Mouse (Mus musculus) embryo, embryonic 11.5 days (tissue): ENCODE measurements around the gene Hecw2.

Experiments used
- DNase-seq: peaks from one replicate; pipeline ENCODE4 v3.0.0-alpha.2; 2012; ENCODE audit warnings: low read depth, low spot score

Gene Hecw2

DNA sequence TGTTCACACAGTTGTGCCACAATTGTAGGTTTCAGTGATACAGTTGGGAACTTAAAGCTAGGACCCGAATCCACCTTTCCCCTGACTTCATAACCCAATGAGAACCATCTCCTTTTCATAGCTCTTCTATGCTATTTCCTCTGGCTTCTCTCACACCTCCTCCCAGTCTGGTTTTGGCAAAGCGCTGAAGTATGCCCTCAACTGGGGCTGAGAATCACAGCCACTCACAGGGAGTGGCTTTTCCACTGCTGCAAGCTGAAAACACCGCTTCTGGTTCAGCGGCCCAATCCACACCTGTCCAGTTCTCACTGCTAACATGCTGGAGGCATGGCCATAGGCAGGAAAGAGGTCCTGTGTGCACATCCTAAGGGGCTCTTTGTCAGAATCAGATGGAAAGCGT lies 300.7 kb downstream of the Hecw2 start:
- DNase-seq: no peak

DNA sequence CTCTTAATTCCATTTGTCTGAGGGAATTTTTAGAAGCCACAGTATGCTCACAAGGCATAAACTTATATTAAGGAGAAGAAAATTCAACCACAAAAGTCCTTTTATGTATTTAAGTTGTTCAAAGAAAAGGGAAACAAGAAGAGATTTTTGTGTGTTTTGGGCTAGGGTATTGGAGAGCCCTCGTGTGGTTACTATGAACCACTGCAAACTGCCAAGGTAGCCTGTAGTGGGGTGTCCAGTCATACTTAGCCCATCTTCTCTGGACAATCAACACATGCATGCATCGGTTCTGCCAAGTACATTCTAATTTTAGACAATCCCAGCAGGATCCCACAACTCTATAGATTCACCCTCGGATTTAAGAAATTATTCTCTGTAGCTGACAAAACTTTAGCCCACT lies 304.6 kb downstream of the Hecw2 start:
- DNase-seq: no peak

DNA sequence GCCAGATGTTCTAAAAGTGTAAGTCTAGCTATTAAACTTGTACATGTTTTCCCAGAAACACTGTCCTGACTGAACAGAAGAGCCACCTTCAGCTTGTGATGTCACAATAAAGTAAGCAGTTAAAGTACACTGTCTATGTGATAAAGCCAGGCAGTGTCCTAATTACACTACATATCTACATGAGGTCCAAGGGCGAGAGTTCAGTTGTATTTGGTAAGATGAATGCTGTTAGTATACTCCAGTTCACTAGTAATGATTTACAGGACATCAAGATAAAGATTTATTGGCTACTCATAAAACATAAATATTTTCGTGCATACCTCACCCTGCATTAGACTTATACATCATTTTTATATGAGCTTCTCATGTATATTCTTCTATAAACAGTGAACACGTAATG lies 305.2 kb downstream of the Hecw2 start:
- no peak for DNase-seq

DNA sequence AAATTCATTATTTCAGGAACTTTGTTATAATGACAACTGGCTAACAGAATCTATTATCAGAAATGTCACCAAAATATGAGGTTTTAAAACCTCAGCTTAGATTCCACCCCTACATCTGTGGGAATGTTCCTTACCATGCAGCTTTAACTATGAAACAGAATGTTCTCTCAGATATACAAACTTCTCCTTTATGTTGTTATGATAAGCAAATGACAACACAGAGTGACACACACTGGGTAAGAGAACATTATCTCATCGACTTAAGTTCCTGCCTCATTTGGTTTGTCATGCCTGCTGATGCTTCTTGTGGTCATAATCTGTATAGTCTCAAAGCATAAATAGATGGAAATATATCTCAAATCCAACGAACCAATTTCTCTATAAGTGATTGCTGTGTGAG lies 312.5 kb downstream of the Hecw2 start:
- DNase-seq: no peak

DNA sequence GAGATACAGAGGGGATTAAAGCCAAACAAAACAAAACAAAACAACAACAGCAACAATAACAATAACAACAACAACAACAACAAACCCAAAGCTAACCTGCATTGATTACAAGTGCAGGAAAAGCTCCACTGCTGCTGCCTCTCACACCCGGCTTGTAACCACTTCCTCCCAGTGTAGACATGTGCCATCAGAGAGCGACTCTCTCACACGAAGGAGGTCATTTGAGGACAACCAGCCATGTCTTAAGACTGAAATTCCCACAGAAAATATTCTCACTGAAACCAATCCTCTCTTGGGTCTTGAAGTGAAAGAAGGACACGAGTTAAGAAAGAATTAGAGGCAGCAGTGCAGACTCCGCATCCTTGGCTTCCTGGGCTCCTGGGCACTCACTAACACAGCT lies 319.0 kb downstream of the Hecw2 start:
- DNase-seq: no peak

DNA sequence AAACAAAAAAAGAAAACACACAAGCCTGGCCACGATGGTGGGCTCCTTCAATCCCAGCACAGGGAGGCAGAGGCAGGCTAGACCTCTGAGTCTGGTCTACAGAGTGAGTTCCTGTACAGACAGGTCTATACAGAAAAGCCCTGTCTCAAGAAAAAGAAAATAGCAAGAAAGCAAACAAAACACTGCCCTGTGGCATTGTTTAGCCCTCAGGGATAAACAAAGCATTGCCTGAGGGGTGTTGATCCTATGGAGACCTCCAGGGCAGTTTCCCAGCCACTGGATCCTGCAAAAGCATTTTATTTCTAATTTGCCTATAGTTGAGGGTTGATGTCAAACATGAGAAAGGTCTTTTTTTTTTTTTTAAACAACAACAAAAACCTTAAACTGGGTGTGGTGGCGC lies 327.7 kb downstream of the Hecw2 start:
- DNase-seq: no peak

DNA sequence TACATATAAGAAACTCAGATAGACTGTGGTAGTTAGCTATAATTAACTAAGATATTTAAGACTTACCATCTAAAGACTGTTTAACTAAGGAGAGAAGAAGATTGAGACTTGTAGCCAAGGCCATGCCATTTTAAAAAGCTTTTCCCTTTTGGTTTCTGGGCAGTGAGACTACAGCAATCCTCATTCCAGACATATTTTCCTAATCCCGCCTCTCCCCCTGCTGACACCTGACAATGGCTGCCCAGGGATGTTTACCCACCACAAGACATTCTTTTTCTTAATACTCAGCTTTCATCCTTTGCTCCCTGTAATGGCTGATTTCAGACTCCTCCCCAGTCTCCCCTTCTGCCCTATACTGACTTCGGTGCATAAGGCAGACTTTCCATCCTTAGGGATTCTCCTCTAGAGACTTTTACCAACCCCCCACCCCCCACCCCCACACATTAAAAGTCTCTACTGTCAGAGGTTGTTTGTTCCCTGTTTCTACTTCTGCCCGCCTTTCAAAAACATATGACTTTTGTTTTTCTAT lies 328.5 kb downstream of the Hecw2 start:
- DNase-seq: no peak

DNA sequence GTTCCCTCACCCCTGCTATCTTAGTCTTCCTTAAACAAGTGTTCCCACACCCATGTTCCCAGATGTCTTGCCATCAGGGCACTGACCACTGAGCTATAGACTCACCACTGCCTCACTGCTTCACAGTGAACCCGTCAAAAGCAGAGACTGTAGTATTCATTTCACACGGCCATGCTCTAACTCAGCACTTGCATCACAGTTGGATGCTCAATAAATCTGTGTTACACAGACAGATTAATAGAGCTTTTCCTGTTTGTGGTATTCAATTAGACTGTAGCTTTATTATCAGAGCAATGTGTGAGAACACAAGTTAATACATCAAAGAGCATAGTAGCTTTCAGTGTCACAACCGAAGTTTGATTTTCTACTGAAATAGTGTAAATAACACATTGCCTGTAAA lies 330.9 kb downstream of the Hecw2 start:
- no peak for DNase-seq

DNA sequence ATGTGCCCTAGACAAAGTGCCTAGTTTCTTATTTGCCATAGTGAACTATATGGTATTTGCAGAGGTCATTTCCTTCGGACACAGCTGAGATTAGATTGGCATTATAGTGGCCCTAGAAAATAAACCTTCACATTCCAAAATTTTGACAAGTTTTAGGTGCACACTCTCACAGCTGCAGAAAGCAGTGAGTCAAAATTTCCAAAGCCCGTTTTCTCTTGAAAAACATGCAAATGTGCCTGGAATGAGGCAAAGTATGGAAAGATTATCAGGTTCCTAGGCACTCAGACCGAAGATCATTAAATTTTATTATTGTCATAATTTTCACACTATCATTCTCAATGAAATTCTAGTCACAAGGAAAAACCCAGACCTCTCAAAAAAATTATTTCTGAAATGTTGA lies 334.4 kb downstream of the Hecw2 start:
- DNase-seq: no peak

DNA sequence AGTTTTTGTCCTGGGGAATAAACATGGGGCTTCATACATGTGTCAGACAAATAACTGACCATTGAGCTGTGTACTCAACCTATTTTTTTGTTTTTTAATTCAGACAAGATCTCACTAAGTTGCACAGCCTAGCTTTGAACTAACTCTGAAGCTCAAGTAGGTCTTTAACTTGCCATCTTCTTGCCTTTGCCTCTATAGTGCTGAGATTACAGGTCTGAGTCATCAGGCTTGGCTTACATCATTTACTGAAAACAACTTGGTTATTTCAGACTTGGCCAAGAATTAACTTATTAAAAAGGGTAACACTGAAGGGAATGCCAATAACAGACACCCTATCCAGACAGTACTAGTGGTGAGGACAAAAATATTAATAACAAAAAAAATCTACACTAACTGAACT lies 335.8 kb downstream of the Hecw2 start:
- DNase-seq: no peak

DNA sequence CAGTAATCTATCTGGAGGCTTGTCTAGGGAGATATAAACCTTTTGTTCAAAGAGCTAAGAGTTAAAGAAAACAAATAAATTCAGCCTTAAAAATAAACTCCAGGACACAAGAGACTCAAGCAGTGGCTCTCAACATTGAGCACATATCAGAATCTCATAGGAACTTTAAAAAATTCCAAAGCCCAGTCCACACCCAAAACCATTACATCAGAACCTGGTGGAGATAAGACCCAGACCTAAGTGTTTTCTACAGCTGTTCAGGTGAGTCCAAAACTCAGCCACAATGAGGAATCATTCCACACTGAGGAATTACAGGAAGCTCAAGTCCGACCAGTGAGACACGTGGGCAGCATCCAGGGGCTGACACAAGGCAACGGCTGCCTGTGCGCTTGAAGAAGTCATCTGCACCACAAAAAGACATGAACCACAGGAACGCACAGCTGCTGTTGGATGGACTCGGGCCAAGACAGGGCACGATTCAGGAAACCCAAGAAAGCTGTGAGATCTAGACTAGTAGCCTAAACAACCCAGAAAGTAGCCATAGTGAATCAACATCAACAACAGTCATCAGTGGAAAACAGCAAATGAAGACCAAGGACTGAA lies 338.4 kb downstream of the Hecw2 start:
- DNase-seq: no peak

DNA sequence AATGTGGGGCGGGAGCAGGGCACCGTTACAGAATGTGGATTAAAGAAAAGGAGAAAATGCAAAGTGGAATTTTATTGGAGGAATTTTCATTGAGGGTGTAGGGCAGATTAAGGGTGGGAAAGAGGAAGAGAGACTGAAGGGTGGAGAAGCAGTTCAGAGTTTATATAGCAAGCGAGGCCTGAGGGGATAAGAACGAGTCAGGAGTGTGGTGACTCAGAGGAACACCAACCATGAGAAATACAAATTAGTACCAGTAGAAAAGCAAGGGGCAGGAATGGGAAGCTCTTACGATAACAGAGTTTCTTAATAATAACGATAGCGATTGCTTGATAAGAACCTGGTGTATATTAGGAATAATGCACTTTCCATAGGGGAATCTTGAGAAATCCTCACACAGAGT lies 339.2 kb downstream of the Hecw2 start:
- DNase-seq: no peak

DNA sequence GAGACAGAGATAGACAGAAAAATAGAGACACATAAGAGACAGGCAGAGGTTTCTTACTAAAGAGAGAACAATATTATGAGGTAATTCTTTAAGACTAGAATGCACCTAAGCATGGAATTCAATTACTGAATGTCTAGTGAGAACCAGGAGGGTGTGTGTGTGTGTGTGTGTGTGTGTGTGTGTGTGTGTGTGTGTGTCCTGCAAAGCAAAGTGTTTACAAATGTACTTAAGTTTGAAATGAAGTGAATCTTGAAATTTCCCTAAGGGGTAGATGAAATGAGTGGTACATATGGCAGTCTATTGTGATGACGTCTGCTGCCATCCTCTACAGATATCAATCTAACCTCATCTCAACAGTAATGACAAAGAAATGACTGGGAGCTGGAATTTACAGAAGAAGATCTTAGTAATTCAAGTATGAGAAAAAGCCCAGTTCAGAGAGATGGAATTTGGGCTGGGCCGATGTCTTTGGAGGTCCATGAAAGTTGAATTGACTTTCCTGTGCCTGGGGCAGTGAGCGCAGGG lies 342.8 kb downstream of the Hecw2 start:
- DNase-seq: no peak

DNA sequence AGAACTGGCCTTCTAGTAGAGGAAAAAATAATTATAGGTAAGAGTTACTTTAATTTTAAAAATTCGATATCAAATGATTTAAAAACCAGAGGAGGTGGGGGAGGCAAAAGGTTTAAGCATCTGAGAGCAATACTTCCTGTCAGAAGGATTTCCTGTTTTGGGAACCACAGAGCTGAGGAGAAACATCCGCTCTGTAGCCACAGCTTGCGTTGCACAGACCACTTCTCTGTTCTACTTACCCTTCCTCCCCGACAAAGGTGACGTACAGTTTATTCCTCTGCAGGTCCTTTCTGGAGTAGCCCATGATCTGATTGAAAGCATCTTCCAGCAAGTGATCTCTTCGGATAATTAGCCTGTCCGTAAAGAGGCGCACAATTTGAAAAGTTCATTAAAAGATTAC lies 343.6 kb downstream of the Hecw2 start:
- DNase-seq: no peak

DNA sequence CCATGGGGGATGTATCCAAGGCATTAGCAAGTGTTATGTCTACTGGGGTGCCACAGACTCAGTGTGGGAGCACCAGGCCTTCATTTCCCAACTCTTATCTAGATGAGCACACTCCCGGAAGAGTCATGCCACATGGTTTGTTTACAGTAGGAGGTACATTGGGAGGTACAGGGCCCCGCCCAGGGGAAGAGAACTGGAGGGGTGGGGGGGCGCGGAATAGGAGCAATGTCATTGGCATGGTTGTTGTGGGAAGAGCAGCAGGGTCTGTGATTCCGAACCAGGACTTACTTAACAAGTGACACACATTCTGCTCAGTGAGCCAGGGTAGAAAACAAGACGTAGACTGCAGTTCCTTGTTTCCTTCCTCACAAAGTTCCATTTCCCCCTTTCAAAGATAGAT lies 344.1 kb downstream of the Hecw2 start:
- DNase-seq: no peak

DNA sequence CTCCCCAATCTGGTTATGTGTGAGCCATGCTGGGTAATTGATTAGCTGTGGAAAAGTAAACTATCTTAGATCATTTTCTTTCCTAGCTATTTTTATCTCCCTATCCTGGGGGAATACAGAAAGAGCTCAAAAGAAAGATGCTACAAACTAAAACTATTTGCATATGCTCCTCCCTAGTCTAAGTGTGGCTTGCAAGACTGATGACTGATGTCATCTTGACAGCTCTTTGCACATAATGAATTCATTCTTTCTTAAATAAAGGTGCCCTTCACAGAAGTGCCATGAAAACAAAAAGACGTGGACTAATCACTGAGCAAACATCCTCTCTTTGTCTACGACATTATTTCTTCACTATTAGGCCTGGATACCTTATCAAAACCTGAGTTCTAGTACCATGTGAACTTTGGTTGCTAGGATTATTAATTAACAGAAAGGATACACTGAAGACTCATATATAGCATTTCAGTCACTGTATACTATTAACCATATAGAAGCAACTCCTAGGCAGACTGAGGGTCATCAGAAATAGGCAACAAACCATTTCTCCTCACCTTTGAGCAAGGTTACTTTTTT lies 348.2 kb downstream of the Hecw2 start:
- DNase-seq: no peak

DNA sequence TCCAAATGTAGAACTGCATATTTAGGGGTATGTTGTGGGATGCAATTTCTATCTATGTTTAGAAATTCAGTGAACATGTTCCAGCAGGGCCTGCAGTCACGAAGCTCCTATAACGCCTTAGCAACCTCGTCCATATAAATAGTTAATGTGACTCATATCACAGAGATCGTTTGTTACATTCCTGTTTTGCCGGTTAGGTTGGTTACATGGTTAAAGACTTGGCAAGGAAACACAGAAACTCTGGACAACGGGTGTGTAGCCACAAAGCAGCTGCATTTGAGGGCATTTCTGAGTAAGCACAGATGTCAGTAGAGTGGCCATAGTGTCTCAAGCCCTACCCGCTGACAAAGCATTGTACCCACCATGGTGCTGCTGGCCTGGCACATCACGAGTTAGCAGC lies 349.1 kb downstream of the Hecw2 start:
- no peak for DNase-seq

DNA sequence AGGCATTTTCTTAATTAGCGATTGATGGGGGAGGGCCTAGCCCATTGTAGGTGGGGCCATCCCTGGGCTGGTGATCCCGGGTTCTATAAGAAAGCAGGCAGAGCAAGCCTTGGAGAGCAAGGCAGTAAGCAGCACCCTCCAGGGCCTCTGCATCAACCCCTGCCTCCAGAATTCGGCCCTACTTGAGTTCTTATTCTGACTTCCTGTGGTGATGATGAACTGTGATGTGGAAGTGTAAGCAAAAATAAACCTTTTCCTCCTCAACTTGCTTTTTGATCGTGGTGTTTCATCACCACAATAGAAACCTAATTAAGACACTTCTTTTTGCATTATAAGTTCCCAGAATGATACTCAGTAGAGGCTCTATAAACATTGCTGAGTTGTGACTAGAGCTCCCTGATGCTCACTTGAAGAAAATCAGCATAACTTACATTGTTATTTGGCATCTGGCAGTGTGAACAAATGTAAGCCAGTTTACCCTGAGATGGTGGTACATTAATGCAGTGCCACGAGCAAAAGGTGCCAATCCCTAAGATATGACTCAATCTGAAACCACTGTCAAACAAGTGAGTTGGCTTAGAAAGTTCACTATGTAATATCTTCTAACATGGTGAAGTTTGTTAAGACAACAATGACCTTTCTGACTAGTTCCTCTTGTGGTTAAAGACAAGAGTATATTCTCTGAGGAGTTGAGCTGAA lies 349.9 kb downstream of the Hecw2 start:
- DNase-seq: no peak

DNA sequence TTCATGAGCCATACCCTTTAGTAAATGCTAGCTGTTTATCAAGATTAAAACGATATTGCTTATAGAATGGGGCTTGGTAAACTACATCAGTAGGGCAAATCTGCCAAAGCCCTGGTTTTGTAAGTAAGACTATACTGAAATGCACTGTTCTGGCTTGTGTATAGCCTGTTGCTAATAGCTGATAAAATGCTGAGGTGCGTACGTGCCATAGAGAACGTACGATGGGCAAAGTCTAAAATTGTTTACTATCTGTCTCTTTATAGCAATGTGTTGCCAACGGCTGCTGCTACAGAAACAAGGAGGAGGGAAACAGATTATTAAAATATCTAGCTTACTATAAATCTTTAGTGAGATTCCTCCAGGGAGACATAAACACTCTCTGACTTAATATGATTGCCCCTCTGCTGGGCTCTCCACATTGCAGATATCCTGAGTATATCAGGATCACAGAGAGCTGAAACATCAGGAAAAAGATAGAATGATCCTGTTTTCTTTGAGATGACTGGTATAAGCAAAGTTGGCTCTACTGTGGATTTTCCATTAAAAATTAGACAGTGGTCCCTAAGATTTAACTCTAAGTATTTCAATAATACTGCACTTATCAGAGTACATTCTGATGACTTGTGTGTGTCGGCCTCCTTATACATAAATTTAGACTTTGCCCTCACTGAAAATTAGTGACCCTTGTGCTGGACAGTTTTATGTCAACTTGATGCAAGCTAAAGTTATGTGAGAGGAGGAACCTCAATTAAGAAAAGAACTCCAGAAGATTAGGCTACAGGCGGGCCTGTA lies 350.6 kb downstream of the Hecw2 start:
- DNase-seq: no peak

DNA sequence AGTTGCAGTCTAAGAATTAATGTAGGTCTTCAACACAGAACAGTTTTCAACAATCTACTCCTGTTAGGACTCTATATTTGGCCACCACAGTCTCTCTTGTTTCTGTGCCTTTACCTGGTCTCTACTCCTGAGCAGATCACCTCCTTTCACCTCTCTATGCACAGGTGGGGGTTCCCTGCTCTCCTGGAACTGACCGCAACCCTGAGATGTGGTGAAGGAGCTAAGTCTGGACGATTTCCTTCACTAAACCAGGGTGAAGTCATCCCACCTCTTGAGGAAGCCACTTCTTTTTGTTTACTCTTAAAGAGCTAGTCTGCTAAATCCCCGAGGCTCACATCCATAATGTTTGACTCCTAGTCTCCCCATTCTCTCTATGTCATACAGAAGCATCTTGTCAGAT lies 351.9 kb downstream of the Hecw2 start:
- no peak for DNase-seq

DNA sequence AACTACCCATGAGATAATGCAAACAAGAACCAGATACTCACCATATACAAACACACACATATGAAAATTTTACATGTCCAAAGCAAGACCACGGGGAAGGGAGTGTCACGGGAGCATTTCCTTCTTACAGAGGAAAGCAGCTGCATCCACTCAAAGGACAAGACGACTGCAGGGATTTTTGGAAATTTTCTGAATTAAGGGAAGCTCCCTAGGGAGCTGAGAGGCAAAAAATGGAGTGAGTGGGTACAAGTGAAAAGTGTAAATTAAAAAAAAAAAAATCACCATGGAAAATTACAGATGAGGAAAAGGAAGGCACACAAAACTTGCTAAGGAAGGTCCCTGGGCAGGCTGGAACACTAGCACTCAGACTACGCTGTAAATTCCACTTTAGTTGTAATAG lies 353.9 kb downstream of the Hecw2 start:
- no peak for DNase-seq

DNA sequence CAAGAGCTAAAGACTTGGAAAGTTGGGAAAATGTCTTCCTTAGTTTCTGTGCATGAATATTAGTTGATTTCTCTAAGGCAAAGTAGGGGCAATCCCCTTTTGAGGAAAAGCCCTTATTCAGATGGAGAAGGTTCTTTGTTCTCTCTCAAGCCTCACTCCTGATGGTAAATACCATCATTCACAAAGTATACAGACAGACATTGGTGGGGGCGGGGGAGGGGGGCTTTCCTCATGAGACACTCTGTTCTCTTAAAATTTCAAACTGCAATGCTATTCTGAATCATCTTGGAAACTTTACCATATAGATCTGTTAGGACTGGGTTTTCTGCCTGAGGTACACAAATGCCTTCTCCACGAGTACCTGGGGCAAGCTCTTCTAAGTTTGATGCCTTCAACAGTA lies 355.6 kb downstream of the Hecw2 start:
- DNase-seq: no peak
